Mouse (Mus musculus): ENCODE measurements around the gene Dnajb2. TPM values are rescaled to one million over a fixed set of nuclear protein-coding genes. Genes with fewer than 3 reads are reported as not detected.
A peak's percentile ranks its signal among the peaks of the same experiment; 100 is the strongest.

Gene Dnajb2
- total and polyA plus RNA-seq, 2 experiments from 2014 or later, result 48.0 to 64.5 TPM

DNA sequence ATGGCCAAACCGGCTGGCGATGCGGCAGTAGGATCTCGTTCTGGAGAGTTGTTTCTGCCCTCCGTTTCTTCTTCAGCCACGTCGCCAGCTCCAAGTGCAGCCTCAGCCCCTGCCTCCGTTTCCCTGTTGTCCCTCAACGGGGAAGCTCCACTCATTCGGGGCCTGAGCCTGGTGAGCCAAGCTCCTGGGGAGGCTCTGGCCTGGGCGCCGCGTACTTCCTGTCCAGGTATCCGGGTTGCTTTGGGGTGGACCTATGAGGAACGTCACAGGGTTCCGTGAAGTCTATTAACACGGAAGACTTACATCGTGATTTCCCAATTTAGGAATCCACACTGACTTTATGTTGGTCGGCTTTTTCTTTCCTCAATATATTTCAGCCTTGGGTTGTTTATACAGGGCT lies 43.8 kb upstream of the Dnajb2 start:
- peaks cover 12% of the 10 kb centered on the region for H3K4me1 ChIP-seq (ENCODE audit: insufficient read depth, low read length)
- no peak for ATAC-seq
- no peaks in the 10 kb centered on the region for H3K27me3 ChIP-seq (ENCODE audit: insufficient read depth, low read length)
- H3K9ac ChIP-seq (replicated peaks; ENCODE audit: low read length), result peak overlapping the region; percentile 95
- no peak for TF ChIP-seq CTCF (IDR thresholded peaks at IDR 0.05; ENCODE audit: low read depth)
- peak overlapping the region; percentile 84 for H3K4me3 ChIP-seq (ENCODE audit: low read length)
- peak overlapping the region; percentile 99 for H3K4me2 ChIP-seq (ENCODE audit: low read depth, low read length)
- H3K9me3 ChIP-seq (ENCODE audit: low read length), result no peaks in the 10 kb centered on the region
- under 1% methylated on average over 19 of the region's 19 CpGs for WGBS
- peak overlapping the region; percentile 86 for H3K27ac ChIP-seq
- DNase-seq (ENCODE audit: low spot score), result peak; percentile 25
- H3K36me3 ChIP-seq (ENCODE audit: insufficient read depth, low read length), result peaks cover 26% of the 10 kb centered on the region; the same call in 1 of the 2 replicates

DNA sequence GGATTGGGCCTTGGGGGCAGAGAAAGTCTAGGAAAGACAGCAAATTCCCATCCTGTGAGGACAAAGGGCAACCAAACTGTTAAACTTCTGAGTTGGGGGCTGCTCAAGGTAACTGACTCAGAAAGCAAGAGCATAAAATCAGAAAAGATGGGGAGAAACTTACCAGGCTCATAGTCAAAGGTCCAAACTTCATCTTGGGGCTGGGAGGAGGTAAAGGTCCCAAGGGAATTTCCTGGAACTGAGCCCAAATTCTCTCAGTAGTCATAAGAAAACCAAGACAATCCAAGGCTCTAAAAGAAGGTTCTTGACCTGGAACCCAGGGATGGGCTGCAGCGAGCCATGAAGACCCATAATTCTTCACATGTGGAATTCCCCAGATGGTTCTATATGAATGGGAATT lies 35.0 kb upstream of the Dnajb2 start:
- H3K9ac ChIP-seq (replicated peaks; ENCODE audit: low read length), result no peak overlapping the region
- no peaks in the 10 kb centered on the region for H3K9me3 ChIP-seq (ENCODE audit: low read length)
- peaks cover 34% of the 10 kb centered on the region for H3K36me3 ChIP-seq (ENCODE audit: insufficient read depth, low read length)
- no peak overlapping the region for H3K27ac ChIP-seq
- TF ChIP-seq CTCF (IDR thresholded peaks at IDR 0.05; ENCODE audit: low read depth), result no peak
- H3K4me1 ChIP-seq (ENCODE audit: insufficient read depth, low read length), result no peaks in the 10 kb centered on the region
- no peak for DNase-seq (ENCODE audit: low spot score)
- ATAC-seq, result no peak
- no peak overlapping the region for H3K4me2 ChIP-seq (ENCODE audit: low read depth, low read length)
- H3K27me3 ChIP-seq (ENCODE audit: insufficient read depth, low read length), result no peaks in the 10 kb centered on the region
- H3K4me3 ChIP-seq (ENCODE audit: low read length), result no peak overlapping the region
- WGBS, result 91% methylated on average over 1 of the region's 1 CpGs

DNA sequence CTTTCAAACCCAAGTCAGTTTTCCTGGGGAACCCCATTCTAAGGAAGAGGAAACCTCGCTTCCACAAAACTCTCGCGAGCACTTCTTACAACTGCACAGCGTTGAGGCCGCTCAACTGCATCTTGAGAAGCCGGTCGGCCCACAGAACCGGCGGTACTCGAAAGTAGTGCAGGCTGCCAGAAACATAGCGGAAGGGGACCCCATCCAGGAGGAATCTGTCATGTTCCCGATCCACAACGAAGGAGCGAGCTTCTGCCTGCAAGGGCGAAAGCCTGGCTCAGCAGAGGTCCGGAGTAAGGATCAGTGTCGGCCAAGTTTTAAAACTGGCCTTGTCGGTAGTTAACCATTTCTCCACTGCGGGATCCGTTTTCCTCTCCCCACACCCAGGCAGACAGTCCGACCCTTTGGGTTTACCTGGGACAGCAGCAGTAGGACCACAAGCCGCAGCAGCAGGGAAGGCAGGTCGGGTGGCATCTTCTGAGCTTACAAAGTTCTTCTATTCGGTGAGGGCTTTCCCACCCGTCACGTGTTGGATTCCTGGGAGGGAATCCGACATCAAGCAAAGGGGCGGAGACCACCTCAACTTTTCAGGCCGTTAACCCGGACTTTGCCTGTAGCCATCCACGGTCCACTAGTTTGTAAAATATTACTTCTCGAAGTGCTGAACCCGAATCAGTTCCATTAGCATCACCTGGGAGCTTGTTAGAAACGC lies 27.1 kb upstream of the Dnajb2 start:
- peak overlapping the region; percentile 52 for H3K4me2 ChIP-seq (ENCODE audit: low read depth, low read length)
- H3K36me3 ChIP-seq (ENCODE audit: insufficient read depth, low read length), result peaks cover 16% of the 10 kb centered on the region
- peak overlapping the region; percentile 34 for H3K4me3 ChIP-seq (ENCODE audit: low read length)
- 13% methylated on average over 34 of the region's 34 CpGs for WGBS
- peak overlapping the region; percentile 33 for H3K9ac ChIP-seq (replicated peaks; ENCODE audit: low read length)
- no peaks in the 10 kb centered on the region for H3K27me3 ChIP-seq (ENCODE audit: insufficient read depth, low read length)
- H3K27ac ChIP-seq, result peak overlapping the region; percentile 45; the same call in 1 of the 2 replicates
- DNase-seq (ENCODE audit: low spot score) (peak; percentile 34), ATAC-seq (no peak)
- H3K9me3 ChIP-seq (ENCODE audit: low read length), result no peaks in the 10 kb centered on the region
- H3K4me1 ChIP-seq (ENCODE audit: insufficient read depth, low read length), result peaks cover 20% of the 10 kb centered on the region
- TF ChIP-seq CTCF (IDR thresholded peaks at IDR 0.05; ENCODE audit: low read depth), result no peak

GRCm38 (mm10) chr1:75210136-75211087 lies 25.8 kb upstream of the Dnajb2 start, which contains the start of the genes Glb1l and Stk16:
Gene Glb1l, minus strand, starts transcription at chr1:75210813.
Gene Stk16, plus strand, starts transcription at chr1:75210838.
- H3K9me3 ChIP-seq (ENCODE audit: low read length), result no peaks in the 10 kb centered on the region

DNA sequence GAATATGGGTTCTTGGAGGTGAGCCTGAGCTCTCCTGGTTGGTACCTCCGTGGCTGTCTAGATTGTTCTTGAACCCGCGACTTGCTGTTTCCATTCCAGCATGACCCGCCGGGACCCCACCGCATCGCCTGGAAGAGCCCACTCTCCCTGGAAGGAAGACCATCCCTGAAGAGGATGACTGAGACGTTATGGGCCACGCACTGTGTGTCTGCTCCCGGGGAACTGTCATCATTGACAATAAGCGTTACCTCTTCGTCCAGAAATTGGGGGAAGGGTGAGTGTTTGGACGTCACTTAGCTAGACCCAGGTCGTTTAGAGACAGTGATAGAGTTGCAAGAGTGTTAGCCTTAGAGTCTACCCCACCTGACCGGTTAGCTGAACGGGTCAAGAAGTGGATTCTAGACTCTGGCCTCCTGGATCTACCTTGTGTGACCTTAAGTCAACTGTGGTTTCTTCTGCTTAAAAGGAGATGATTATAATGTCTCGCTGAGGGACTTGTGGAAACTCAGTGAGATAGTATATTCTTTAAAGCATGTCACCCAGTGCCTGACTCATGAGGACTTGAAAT lies 25.0 kb upstream of the Dnajb2 start:
- no peaks in the 10 kb centered on the region for H3K27me3 ChIP-seq (ENCODE audit: insufficient read depth, low read length)
- peak overlapping the region; percentile 88 for H3K4me2 ChIP-seq (ENCODE audit: low read depth, low read length)
- H3K4me1 ChIP-seq (ENCODE audit: insufficient read depth, low read length), result peaks cover 20% of the 10 kb centered on the region
- no peak for ATAC-seq
- no peak for TF ChIP-seq CTCF (IDR thresholded peaks at IDR 0.05; ENCODE audit: low read depth)
- WGBS, result 13% methylated on average over 17 of the region's 17 CpGs
- no peaks in the 10 kb centered on the region for H3K9me3 ChIP-seq (ENCODE audit: low read length)
- DNase-seq (ENCODE audit: low spot score), result no peak
- peak overlapping the region; percentile 83 for H3K9ac ChIP-seq (replicated peaks; ENCODE audit: low read length)
- peak overlapping the region; percentile 65; the same call in 1 of the 2 replicates for H3K27ac ChIP-seq
- H3K36me3 ChIP-seq (ENCODE audit: insufficient read depth, low read length), result peaks cover 28% of the 10 kb centered on the region
- H3K4me3 ChIP-seq (ENCODE audit: low read length), result peak overlapping the region; percentile 90

More at GRCm38 (mm10) chr1:75210136-75211087, 25.8 kb upstream of the Dnajb2 start, which contains the start of the genes Glb1l and Stk16:
- H3K4me1 ChIP-seq (ENCODE audit: insufficient read depth, low read length), result peaks cover 20% of the 10 kb centered on the region
- WGBS, result 4% methylated on average over 42 of the region's 42 CpGs
- H3K4me2 ChIP-seq (ENCODE audit: low read depth, low read length), result peak within 1 kb of the TSS; percentile 88
- peak within 1 kb of the TSS; percentile 65; the same call in 1 of the 2 replicates for H3K27ac ChIP-seq
- H3K36me3 ChIP-seq (ENCODE audit: insufficient read depth, low read length), result peaks cover 23% of the 10 kb centered on the region
- ATAC-seq, result peak; percentile 93
- peak within 1 kb of the TSS; percentile 83 for H3K9ac ChIP-seq (replicated peaks; ENCODE audit: low read length)
- peak within 1 kb of the TSS; percentile 90 for H3K4me3 ChIP-seq (ENCODE audit: low read length)
- DNase-seq (ENCODE audit: low spot score), result peak; percentile 98
- TF ChIP-seq CTCF (IDR thresholded peaks at IDR 0.05; ENCODE audit: low read depth), result no peak
- no peaks in the 10 kb centered on the region for H3K27me3 ChIP-seq (ENCODE audit: insufficient read depth, low read length)

GRCm38 (mm10) chr1:75212542-75212941 lies 23.7 kb upstream of the Dnajb2 start:
- no peak overlapping the region for H3K27ac ChIP-seq
- ATAC-seq (no peak), DNase-seq (ENCODE audit: low spot score) (no peak)
- peaks cover 28% of the 10 kb centered on the region for H3K36me3 ChIP-seq (ENCODE audit: insufficient read depth, low read length)
- no peak overlapping the region for H3K4me2 ChIP-seq (ENCODE audit: low read depth, low read length)
- H3K27me3 ChIP-seq (ENCODE audit: insufficient read depth, low read length), result no peaks in the 10 kb centered on the region
- peaks cover 20% of the 10 kb centered on the region for H3K4me1 ChIP-seq (ENCODE audit: insufficient read depth, low read length)
- WGBS, result 80% methylated on average over 4 of the region's 4 CpGs
- no peaks in the 10 kb centered on the region for H3K9me3 ChIP-seq (ENCODE audit: low read length)
- H3K4me3 ChIP-seq (ENCODE audit: low read length), result no peak overlapping the region
- no peak overlapping the region for H3K9ac ChIP-seq (replicated peaks; ENCODE audit: low read length)
- no peak for TF ChIP-seq CTCF (IDR thresholded peaks at IDR 0.05; ENCODE audit: low read depth)

Measured in hindbrain, postnatal 0 days (tissue).